Mouse (Mus musculus) left cerebral cortex, adult 8-10 months (tissue): Measurements from ENCODE around the gene Rpn1. TPM values are rescaled to one million over a fixed set of nuclear protein-coding genes. Genes with fewer than 3 reads are reported as not detected.

Experiments used
- DNase-seq, 2 experiments: peaks; one replicate each; pipeline ENCODE4 v3.0.0; 2022; ENCODE audit warnings: low spot score in 2 of 2
- total RNA-seq, 4 experiments: library from RNA; stranded (reverse); gene quantifications; 2 replicates each; pipeline ENCODE4 v1.2.4; 2022

Rpn1 gene
- total RNA-seq, 4 experiments from 2014 or later = 166 to 188 (median 171) TPM

- no peak for DNase-seq
Measured at GRCm38 (mm10) chr6:88065116-88065515, 19.2 kb upstream of the Rpn1 start.

- DNase-seq = no peak
Measured at GRCm38 (mm10) chr6:88065968-88066367, 18.3 kb upstream of the Rpn1 start.

GRCm38 (mm10) chr6:88067722-88068121, 16.6 kb upstream of the Rpn1 start:
- DNase-seq = no peak

- no peak for DNase-seq
Measured at GRCm38 (mm10) chr6:88068739-88069138, 15.5 kb upstream of the Rpn1 start.

GRCm38 (mm10) chr6:88070468-88070867, 13.8 kb upstream of the Rpn1 start:
- no peak for DNase-seq

- DNase-seq = no peak
Measured at GRCm38 (mm10) chr6:88071216-88071615, 13.1 kb upstream of the Rpn1 start.

- peak; percentile 88 to 94 for DNase-seq
Measured at GRCm38 (mm10) chr6:88074752-88075554, 9.3 kb upstream of the Rpn1 start.

- no peak for DNase-seq
Measured at GRCm38 (mm10) chr6:88075960-88076517, 8.2 kb upstream of the Rpn1 start.

GRCm38 (mm10) chr6:88083095-88083494, 1.2 kb upstream of the Rpn1 start:
- DNase-seq = no peak

GRCm38 (mm10) chr6:88083672-88084071, 610 bp upstream of the Rpn1 start:
- DNase-seq = no peak

- no peak for DNase-seq
Measured at GRCm38 (mm10) chr6:88088971-88089370, 4.7 kb downstream of the Rpn1 start.

GRCm38 (mm10) chr6:88095377-88095776, 11.1 kb downstream of the Rpn1 start:
- DNase-seq = no peak

- DNase-seq = peak in 1 of 2 experiments; percentile 62
Measured at GRCm38 (mm10) chr6:88102096-88102495, 17.8 kb downstream of the Rpn1 start.

- peak; percentile 93 to 96 for DNase-seq
Measured at GRCm38 (mm10) chr6:88105783-88106611, 21.7 kb downstream of the Rpn1 start.

GRCm38 (mm10) chr6:88106612-88107123, 22.4 kb downstream of the Rpn1 start:
- no peak for DNase-seq

GRCm38 (mm10) chr6:88107661-88108535, 23.6 kb downstream of the Rpn1 start:
- no peak for DNase-seq

GRCm38 (mm10) chr6:88113139-88113538, 28.9 kb downstream of the Rpn1 start:
- DNase-seq = peak in 1 of 2 experiments; percentile 48

- no peak for DNase-seq
Measured at GRCm38 (mm10) chr6:88114414-88114813, 30.1 kb downstream of the Rpn1 start.

- DNase-seq = no peak
Measured at GRCm38 (mm10) chr6:88116347-88117183, 32.3 kb downstream of the Rpn1 start.

- no peak for DNase-seq
Measured at GRCm38 (mm10) chr6:88117184-88117575, 32.9 kb downstream of the Rpn1 start.
